Mouse (Mus musculus): ENCODE measurements around the gene Vmn2r10. TPM values are rescaled to one million over a fixed set of nuclear protein-coding genes. Genes with fewer than 3 reads are reported as not detected.
"Not testable (repeated sequence)": the region's sequence is repeated elsewhere in the genome, so short reads cannot be mapped to it uniquely, and the experiment has no call there.

Vmn2r10 gene
- polyA plus RNA-seq (2012; ENCODE audit: insufficient read depth, insufficient read length, missing spikeins) = not detected in 2 replicates

DNA sequence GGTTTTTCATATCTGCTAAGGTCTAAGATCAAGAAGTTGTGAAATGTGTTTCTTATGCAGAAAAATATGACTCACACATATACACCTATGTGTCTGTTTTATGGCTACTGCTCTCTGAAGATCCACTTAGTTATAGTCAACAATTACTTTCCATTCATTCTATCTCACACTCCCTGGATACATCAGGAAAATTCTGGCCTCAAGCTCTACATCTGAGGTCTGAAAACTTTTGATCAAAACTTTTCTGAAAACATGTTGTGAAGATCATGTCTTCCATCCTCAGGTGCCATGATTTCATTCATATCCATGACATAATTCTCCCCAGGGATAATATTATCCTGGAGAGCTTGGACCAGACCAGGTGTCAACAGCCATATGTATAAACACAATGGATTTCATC lies at the start of gene Vmn2r10:
Vmn2r10 (minus strand) TSS at position 101 of the 400 bp plus-strand sequence.
- H3K4me3 ChIP-seq (ENCODE audit: insufficient read depth, low read length); H3K4me1 ChIP-seq (ENCODE audit: control insufficient read depth, insufficient read depth, low read length); H3K27ac ChIP-seq (ENCODE audit: insufficient read depth, low read depth, low read length): not testable (repeated sequence)

- H3K4me1 ChIP-seq (ENCODE audit: control insufficient read depth, insufficient read depth, low read length) = no peaks in the 10 kb centered on the region
Measured at GRCm38 (mm10) chr5:109055286-109055685, 49.0 kb upstream of the Vmn2r10 start.

DNA sequence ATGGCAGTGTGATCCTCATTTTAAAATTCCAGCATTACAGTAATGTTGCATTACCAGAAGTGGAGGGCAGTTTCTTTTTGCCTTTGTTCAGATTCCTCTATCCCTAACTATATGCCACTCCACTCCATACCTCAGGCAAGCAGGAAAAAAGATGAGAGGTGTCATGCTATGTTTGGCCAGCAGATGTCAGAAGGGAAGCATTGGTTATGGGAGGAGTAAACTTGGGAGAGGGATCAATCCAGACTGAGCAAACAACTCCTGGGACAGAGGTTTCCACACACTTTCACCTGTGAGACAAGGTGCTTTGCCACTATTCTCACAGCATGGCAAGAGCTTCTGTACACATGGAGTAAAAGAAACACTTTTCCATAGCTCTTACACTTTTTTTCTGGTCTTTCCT lies 26.3 kb upstream of the Vmn2r10 start:
- Histone ChIP-seq H3K4me3 (ENCODE audit: insufficient read depth, low read length) (no peak overlapping the region), H3K27ac (ENCODE audit: insufficient read depth, low read depth, low read length) (no peak overlapping the region), H3K4me1 (ENCODE audit: control insufficient read depth, insufficient read depth, low read length) (no peaks in the 10 kb centered on the region)
- TF ChIP-seq POLR2A (IDR thresholded peaks at IDR 0.05; ENCODE audit: borderline replicate concordance, low read depth, low read length) = no peak
- TF ChIP-seq CTCF (IDR thresholded peaks at IDR 0.05; ENCODE audit: low read depth, low read length) = no peak

More at GRCm38 (mm10) chr5:109055286-109055685, 49.0 kb upstream of the Vmn2r10 start:
- TF ChIP-seq CTCF (IDR thresholded peaks at IDR 0.05; ENCODE audit: low read depth, low read length) (no peak), POLR2A (IDR thresholded peaks at IDR 0.05; ENCODE audit: borderline replicate concordance, low read depth, low read length) (no peak)
- no peak overlapping the region for H3K27ac ChIP-seq (ENCODE audit: insufficient read depth, low read depth, low read length)
- H3K4me3 ChIP-seq (ENCODE audit: insufficient read depth, low read length) = no peak overlapping the region

DNA sequence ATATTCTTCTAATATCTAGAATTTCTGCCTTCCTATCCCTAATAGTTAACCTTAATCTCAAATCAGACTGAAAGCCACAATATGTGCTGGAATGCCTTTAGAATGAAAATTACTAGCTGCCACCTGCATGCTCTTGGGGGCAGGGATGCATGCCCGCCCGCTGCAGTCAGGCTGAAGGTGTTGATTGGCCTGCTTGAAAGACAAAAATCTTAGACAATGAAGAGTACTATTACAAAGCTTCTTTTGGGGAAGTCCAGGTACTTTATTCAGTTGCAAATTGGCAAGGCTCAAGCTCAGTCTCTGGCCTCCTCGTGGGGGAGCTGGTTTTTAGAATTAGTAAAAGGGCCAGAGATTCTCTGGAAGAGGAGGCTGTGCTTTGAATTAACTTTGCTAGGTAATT lies 17.4 kb downstream of the Vmn2r10 start:
- Histone ChIP-seq H3K4me1 (ENCODE audit: control insufficient read depth, insufficient read depth, low read length) (no peaks in the 10 kb centered on the region), H3K27ac (ENCODE audit: insufficient read depth, low read depth, low read length) (no peak overlapping the region), H3K4me3 (ENCODE audit: insufficient read depth, low read length) (no peak overlapping the region)
- TF ChIP-seq POLR2A (IDR thresholded peaks at IDR 0.05; ENCODE audit: borderline replicate concordance, low read depth, low read length) (no peak), CTCF (IDR thresholded peaks at IDR 0.05; ENCODE audit: low read depth, low read length) (no peak)

Other genes with a start within 250 kb of the Vmn2r10 start
- gene Rnf212, start 231.5 kb downstream of the Vmn2r10 start, polyA plus RNA-seq (2012; ENCODE audit: insufficient read depth, insufficient read length, missing spikeins) = 0.66 TPM in 1 of 2 replicates, not detected in the other
- gene Tmed11, start 211.2 kb downstream of the Vmn2r10 start, polyA plus RNA-seq (2012; ENCODE audit: insufficient read depth, insufficient read length, missing spikeins) = not detected in 2 replicates
- gene Vmn2r8, start 197.7 kb downstream of the Vmn2r10 start, polyA plus RNA-seq (2012; ENCODE audit: insufficient read depth, insufficient read length, missing spikeins) = not detected in 2 replicates
- not detected in 2 replicates for gene Vmn2r9, start 153.9 kb downstream of the Vmn2r10 start, polyA plus RNA-seq (2012; ENCODE audit: insufficient read depth, insufficient read length, missing spikeins)
- 0.37 TPM in 1 of 2 replicates, not detected in the other for gene Vmn2r11, start 53.0 kb upstream of the Vmn2r10 start, polyA plus RNA-seq (2012; ENCODE audit: insufficient read depth, insufficient read length, missing spikeins)
- not detected in 2 replicates for gene Vmn2r12, start 91.4 kb upstream of the Vmn2r10 start, polyA plus RNA-seq (2012; ENCODE audit: insufficient read depth, insufficient read length, missing spikeins)
- gene Vmn2r13, start 185.7 kb upstream of the Vmn2r10 start, polyA plus RNA-seq (2012; ENCODE audit: insufficient read depth, insufficient read length, missing spikeins) = not detected in 2 replicates
- gene Vmn2r14, start 218.2 kb upstream of the Vmn2r10 start, polyA plus RNA-seq (2012; ENCODE audit: insufficient read depth, insufficient read length, missing spikeins) = not detected in 2 replicates

Measured in bone marrow macrophage, adult 2 months (primary cell).